Mouse (Mus musculus): ENCODE results near the gene Mpzl2. TPM values are rescaled to one million over a fixed set of nuclear protein-coding genes. Genes with fewer than 3 reads are reported as not detected.
A peak's percentile ranks its signal among the peaks of the same experiment; 100 is the strongest.

Gene Mpzl2
- polyA plus RNA-seq, 1 experiment from 2014 or later: 0.44 TPM

DNA sequence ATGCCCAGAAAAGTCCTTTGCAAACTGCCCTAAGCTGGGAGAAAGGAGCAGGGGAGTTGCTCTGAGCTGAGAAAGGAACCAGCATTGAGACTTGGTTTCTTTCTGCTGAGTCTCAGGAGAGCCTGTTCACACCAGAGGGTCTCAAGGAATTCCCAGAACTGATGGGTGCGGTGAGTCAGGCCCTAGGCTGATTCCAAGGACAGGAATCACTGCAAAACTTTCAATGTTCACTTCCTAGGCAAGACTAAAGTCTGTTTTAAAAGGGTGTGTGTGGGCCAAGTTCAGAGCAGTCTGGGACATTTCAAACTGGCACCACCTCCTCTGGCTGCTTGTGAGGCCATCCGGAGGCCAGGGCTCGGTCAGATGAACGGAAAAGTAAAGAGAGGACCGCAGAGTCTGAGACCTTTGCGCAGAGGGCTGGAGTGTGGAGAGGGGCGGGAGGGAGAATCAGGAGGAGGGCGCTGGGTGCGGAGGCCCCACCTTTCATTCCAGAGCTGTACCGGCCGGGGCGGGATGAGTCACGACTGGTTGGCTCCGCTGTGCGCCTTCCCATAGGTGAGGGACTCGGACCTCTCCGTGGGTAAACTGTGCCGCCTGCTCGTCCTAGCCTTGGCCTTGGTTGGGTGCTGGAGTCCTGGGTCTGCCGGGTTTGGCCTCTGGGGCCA lies 2.6 kb downstream of the Mpzl2 start:
- peak overlapping the region; percentile 2; the same call in 1 of the 2 replicates for H3K4me2 ChIP-seq (replicated peaks)
- no peak overlapping the region for H3K9ac ChIP-seq
- H3K27me3 ChIP-seq (ENCODE audit: control insufficient read depth, insufficient read depth, low read length): peaks cover 72% of the 10 kb centered on the region
- no peak for ATAC-seq (ENCODE audit: low FRiP score)
- no peak overlapping the region for H3K27ac ChIP-seq
- no peak overlapping the region for H3K4me3 ChIP-seq (replicated peaks; ENCODE audit: low read length)
- DNase-seq (ENCODE audit: low spot score): no peak
- H3K9me3 ChIP-seq (ENCODE audit: control insufficient read depth, low read length): no peaks in the 10 kb centered on the region
- 0 out of 2 replicates have a peak, but pooled peaks cover 6% of the 10 kb centered on the region for H3K4me1 ChIP-seq (replicated peaks; ENCODE audit: control insufficient read depth, insufficient read depth, low read length)
- WGBS: 2% methylated on average over 20 of the region's 20 CpGs
- no peaks in the 10 kb centered on the region for H3K36me3 ChIP-seq (replicated peaks; ENCODE audit: control insufficient read depth, insufficient read depth)

DNA sequence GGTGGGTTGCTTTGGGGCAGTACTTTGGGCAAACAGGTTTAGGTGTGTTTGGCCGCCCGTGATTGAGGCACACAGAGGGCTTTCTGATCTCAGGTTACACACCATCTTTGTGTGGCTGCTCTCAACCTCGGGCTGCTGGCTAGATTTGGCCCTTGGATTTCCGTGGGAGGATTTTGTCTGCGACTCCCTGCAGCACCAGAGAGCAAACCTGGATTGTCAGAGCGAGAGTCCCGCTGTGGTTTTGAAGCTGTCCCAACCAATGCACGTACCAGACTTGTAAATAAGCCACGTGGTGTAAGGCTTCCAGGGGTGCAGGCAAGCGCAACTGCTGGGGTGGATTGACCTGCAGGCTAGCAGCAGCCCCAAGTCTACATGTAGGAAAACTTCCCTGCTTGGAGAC lies 3.3 kb downstream of the Mpzl2 start:
- Histone ChIP-seq H3K36me3 (replicated peaks; ENCODE audit: control insufficient read depth, insufficient read depth) (no peaks in the 10 kb centered on the region), H3K9me3 (ENCODE audit: control insufficient read depth, low read length) (no peaks in the 10 kb centered on the region), H3K27ac (no peak overlapping the region), H3K4me3 (replicated peaks; ENCODE audit: low read length) (no peak overlapping the region), H3K27me3 (ENCODE audit: control insufficient read depth, insufficient read depth, low read length) (peaks cover 72% of the 10 kb centered on the region), H3K9ac (no peak overlapping the region), H3K4me1 (replicated peaks; ENCODE audit: control insufficient read depth, insufficient read depth, low read length) (0 out of 2 replicates have a peak, but pooled peaks cover 6% of the 10 kb centered on the region), H3K4me2 (replicated peaks) (no peak overlapping the region)
- WGBS: 1% methylated on average over 10 of the region's 10 CpGs
- DNase-seq (ENCODE audit: low spot score) (no peak), ATAC-seq (ENCODE audit: low FRiP score) (no peak)

DNA sequence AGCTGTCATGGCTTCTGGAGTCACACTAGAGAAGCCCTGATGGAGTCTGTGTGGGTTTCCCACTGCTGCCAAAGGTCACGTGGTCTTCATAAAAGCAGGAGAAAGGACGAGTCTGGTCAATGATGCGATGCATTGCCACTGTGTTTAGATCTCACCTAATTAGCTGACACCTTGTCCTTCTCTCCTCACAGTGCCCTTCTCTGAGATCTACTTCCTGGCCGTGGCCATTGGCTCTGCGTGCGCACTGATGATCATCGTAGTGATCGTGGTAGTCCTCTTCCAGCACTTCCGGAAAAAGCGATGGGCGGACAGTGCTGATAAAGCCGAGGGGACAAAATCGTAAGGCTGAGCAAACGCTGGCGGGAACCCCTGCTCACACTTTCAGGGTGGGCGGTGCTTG lies 7.4 kb downstream of the Mpzl2 start:
- H3K9me3 ChIP-seq (ENCODE audit: control insufficient read depth, low read length): no peaks in the 10 kb centered on the region
- no peak overlapping the region for H3K9ac ChIP-seq
- ATAC-seq (ENCODE audit: low FRiP score): no peak
- H3K27me3 ChIP-seq (ENCODE audit: control insufficient read depth, insufficient read depth, low read length): peaks cover 36% of the 10 kb centered on the region
- no peak overlapping the region for H3K27ac ChIP-seq
- no peak overlapping the region for H3K4me3 ChIP-seq (replicated peaks; ENCODE audit: low read length)
- no peaks in the 10 kb centered on the region for H3K36me3 ChIP-seq (replicated peaks; ENCODE audit: control insufficient read depth, insufficient read depth)
- no peak for DNase-seq (ENCODE audit: low spot score)
- 93% methylated on average over 16 of the region's 16 CpGs for WGBS
- 0 out of 2 replicates have a peak, but pooled peaks cover 6% of the 10 kb centered on the region for H3K4me1 ChIP-seq (replicated peaks; ENCODE audit: control insufficient read depth, insufficient read depth, low read length)
- H3K4me2 ChIP-seq (replicated peaks): no peak overlapping the region

DNA sequence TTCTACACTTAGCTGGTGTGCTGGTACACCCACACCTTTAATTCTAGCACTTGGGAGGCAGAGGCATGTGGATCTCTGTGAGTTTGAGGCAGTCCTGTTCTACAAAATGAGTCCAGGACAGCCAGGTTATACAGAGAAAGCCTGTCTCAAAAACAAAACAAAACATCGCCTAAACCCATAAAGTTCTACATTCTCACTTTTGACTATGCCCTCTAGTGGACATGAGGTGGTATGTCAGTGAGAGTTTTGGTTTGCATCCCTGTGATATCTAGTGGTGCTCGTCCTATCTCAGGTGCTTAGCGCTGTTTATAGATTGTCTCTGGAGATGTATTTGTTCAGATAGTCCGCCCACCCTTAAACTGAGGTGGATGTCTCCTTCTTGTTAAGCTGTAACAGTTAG lies 8.9 kb downstream of the Mpzl2 start:
- Histone ChIP-seq H3K4me3 (replicated peaks; ENCODE audit: low read length) (no peak overlapping the region), H3K27ac (no peak overlapping the region), H3K4me1 (replicated peaks; ENCODE audit: control insufficient read depth, insufficient read depth, low read length) (no peaks in the 10 kb centered on the region), H3K36me3 (replicated peaks; ENCODE audit: control insufficient read depth, insufficient read depth) (no peaks in the 10 kb centered on the region), H3K27me3 (ENCODE audit: control insufficient read depth, insufficient read depth, low read length) (peaks cover 35% of the 10 kb centered on the region), H3K4me2 (replicated peaks) (no peak overlapping the region), H3K9ac (no peak overlapping the region), H3K9me3 (ENCODE audit: control insufficient read depth, low read length) (no peaks in the 10 kb centered on the region)
- ATAC-seq (ENCODE audit: low FRiP score) (no peak), DNase-seq (ENCODE audit: low spot score) (peak; percentile 74)
- WGBS: 41% methylated on average over 4 of the region's 4 CpGs

DNA sequence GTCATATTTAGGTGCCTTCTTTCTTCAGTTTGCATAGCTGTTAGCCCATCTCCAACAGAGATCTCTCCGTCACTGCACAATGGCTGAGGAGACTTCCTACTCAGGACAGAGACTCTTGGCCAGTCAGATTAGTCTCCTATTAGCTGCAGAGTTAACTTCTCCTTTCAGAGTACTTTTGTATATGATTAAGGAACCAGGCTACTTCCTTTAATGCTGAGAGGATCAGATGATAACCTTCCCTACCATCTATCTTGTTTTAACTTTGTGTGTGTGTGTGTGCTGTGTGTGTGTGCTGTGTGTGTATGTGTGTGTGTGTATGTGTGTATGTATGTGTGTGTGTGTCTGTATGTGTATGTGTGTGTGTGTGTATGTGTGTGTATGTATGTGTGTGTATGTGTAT lies 10.1 kb downstream of the Mpzl2 start:
- Histone ChIP-seq H3K27me3 (ENCODE audit: control insufficient read depth, insufficient read depth, low read length) (peaks cover 32% of the 10 kb centered on the region), H3K9ac (no peak overlapping the region), H3K9me3 (ENCODE audit: control insufficient read depth, low read length) (no peaks in the 10 kb centered on the region), H3K4me1 (replicated peaks; ENCODE audit: control insufficient read depth, insufficient read depth, low read length) (peaks cover 7% of the 10 kb centered on the region), H3K4me2 (replicated peaks) (no peak overlapping the region), H3K36me3 (replicated peaks; ENCODE audit: control insufficient read depth, insufficient read depth) (no peaks in the 10 kb centered on the region), H3K27ac (no peak overlapping the region), H3K4me3 (replicated peaks; ENCODE audit: low read length) (no peak overlapping the region)
- WGBS: 73% methylated on average over 1 of the region's 1 CpGs
- no peak for ATAC-seq (ENCODE audit: low FRiP score)
- DNase-seq (ENCODE audit: low spot score): no peak

DNA sequence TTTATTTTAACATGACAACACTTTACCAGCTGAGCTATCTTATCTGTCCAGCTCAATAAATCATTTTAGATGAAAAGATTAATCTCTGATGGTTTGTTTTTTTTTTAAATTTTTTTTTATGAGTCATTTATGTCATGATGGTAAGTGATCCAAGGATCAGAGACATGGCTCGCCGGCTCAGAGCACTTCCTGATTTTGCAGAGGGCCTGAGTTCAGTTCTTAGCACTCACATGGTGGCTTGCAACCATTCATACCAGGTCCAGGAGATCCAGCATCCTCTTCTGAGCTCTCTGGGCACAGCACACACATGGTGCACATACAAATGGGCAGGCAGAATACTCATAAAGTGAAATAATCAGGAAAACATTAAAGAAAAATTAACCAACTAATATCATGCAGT lies 10.7 kb downstream of the Mpzl2 start:
- Histone ChIP-seq H3K4me3 (replicated peaks; ENCODE audit: low read length) (no peak overlapping the region), H3K4me1 (replicated peaks; ENCODE audit: control insufficient read depth, insufficient read depth, low read length) (peaks cover 7% of the 10 kb centered on the region), H3K36me3 (replicated peaks; ENCODE audit: control insufficient read depth, insufficient read depth) (no peaks in the 10 kb centered on the region), H3K9me3 (ENCODE audit: control insufficient read depth, low read length) (no peaks in the 10 kb centered on the region), H3K4me2 (replicated peaks) (no peak overlapping the region), H3K27me3 (ENCODE audit: control insufficient read depth, insufficient read depth, low read length) (peaks cover 26% of the 10 kb centered on the region), H3K27ac (no peak overlapping the region), H3K9ac (no peak overlapping the region)
- DNase-seq (ENCODE audit: low spot score) (no peak), ATAC-seq (ENCODE audit: low FRiP score) (no peak)
- WGBS: 86% methylated on average over 2 of the region's 2 CpGs

DNA sequence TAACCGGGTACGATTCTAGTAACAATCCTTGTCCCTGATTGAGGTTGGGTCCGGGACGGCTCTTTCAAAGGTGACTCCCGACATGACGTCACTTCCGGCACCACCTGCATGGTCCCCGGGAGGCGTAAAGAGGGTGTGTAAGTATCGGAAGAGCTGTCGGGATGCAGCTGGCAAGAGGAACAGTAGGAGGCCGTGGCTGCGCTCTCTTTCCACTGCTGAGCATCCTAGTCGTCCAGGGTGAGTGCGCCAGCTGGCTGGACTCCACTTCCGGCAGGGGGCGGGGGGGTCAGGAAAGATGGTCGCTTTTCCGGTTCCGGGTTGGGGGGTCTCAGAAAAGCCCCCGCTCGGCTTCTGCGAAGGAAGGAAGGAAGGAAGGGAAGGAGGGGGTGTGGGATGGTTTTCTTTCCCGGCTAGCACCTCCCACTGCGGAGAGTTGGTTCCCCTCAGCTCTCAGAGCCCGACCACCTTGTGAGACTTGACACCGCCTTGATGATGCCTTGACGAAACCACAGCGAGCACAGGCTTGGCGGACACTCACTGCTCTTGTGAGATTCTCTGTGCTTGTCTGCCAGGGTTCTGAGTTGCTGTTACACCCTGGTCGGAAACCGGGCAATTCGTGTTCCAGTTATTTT lies 15.6 kb downstream of the Mpzl2 start, which contains the start of gene Mpzl3:
Gene Mpzl3, plus strand, starts transcription at position 105 of the 632 bp plus-strand sequence.
- peaks cover 7% of the 10 kb centered on the region for H3K4me1 ChIP-seq (replicated peaks; ENCODE audit: control insufficient read depth, insufficient read depth, low read length)
- peak; percentile 94 for DNase-seq (ENCODE audit: low spot score)
- H3K27ac ChIP-seq: peak within 1 kb of the TSS; percentile 100
- WGBS: under 1% methylated on average over 33 of the region's 33 CpGs
- peaks cover 51% of the 10 kb centered on the region for H3K27me3 ChIP-seq (ENCODE audit: control insufficient read depth, insufficient read depth, low read length)
- H3K4me3 ChIP-seq (replicated peaks; ENCODE audit: low read length): peak within 1 kb of the TSS; percentile 72
- no peaks in the 10 kb centered on the region for H3K36me3 ChIP-seq (replicated peaks; ENCODE audit: control insufficient read depth, insufficient read depth)
- H3K9me3 ChIP-seq (ENCODE audit: control insufficient read depth, low read length): no peaks in the 10 kb centered on the region
- peak within 1 kb of the TSS; percentile 78 for H3K4me2 ChIP-seq (replicated peaks)
- peak; percentile 99 for ATAC-seq (ENCODE audit: low FRiP score)
- peak within 1 kb of the TSS; percentile 66 for H3K9ac ChIP-seq

DNA sequence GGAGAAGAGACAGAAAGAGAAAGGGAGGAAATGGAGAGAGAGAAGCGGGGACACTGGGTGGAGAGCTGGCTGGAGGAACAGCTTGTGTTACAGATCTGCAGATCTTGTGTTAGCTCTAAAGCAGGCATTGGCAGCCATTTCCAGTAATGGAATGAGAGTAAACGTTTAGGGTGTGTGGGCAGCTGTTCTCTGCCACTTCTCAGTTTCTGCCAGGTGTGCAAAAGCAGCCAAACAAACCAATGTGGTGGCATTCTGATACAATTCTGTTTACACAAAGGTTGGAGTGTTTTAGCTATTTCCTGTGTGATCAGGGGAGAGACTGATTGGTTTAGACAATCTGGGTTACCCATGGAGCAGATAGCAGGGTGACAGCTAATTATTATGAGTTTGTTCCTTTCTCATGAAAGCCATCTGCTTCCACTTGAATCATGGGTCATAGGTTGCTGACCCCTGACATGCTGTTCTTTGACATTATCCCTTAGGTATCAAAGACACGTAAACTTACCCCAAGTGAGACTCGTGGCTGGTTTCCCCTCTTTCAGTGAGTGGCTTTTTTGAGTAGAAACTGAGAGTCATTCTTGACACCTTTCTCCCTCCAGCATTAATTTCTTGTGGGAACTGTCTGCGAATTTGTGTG lies 18.8 kb downstream of the Mpzl2 start:
- Histone ChIP-seq H3K27ac (no peak overlapping the region), H3K4me2 (replicated peaks) (no peak overlapping the region), H3K9ac (no peak overlapping the region), H3K4me1 (replicated peaks; ENCODE audit: control insufficient read depth, insufficient read depth, low read length) (peaks cover 7% of the 10 kb centered on the region), H3K36me3 (replicated peaks; ENCODE audit: control insufficient read depth, insufficient read depth) (no peaks in the 10 kb centered on the region), H3K4me3 (replicated peaks; ENCODE audit: low read length) (no peak overlapping the region), H3K27me3 (ENCODE audit: control insufficient read depth, insufficient read depth, low read length) (peaks cover 36% of the 10 kb centered on the region), H3K9me3 (ENCODE audit: control insufficient read depth, low read length) (no peaks in the 10 kb centered on the region)
- ATAC-seq (ENCODE audit: low FRiP score) (no peak), DNase-seq (ENCODE audit: low spot score) (no peak)
- 55% methylated on average over 5 of the region's 5 CpGs for WGBS

DNA sequence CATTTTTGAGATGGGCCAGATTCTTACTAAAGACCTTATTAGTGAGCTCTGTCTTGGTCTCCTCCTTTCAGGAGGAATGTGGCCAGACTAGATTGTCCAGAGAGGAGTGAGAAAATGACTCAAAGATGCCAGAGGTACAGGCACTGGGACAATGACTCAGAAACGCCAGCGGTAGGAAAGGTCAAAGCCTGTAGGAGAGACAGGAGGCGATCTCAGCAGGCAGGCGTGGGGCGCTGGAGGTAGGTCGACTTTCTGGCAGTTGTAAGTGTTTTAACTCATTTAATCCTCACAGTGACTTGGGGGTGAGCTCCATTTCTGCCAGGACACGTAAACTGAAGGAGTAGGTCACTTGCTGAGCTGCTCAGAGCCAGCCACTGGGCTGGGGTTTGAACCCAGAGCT lies 20.6 kb downstream of the Mpzl2 start:
- no peak overlapping the region for H3K4me3 ChIP-seq (replicated peaks; ENCODE audit: low read length)
- no peak for DNase-seq (ENCODE audit: low spot score)
- no peaks in the 10 kb centered on the region for H3K4me1 ChIP-seq (replicated peaks; ENCODE audit: control insufficient read depth, insufficient read depth, low read length)
- no peak overlapping the region for H3K27ac ChIP-seq
- peaks cover 27% of the 10 kb centered on the region for H3K27me3 ChIP-seq (ENCODE audit: control insufficient read depth, insufficient read depth, low read length)
- no peaks in the 10 kb centered on the region for H3K36me3 ChIP-seq (replicated peaks; ENCODE audit: control insufficient read depth, insufficient read depth)
- H3K9me3 ChIP-seq (ENCODE audit: control insufficient read depth, low read length): no peaks in the 10 kb centered on the region
- H3K4me2 ChIP-seq (replicated peaks): no peak overlapping the region
- no peak overlapping the region for H3K9ac ChIP-seq
- no peak for ATAC-seq (ENCODE audit: low FRiP score)
- 44% methylated on average over 7 of the region's 7 CpGs for WGBS
